Mouse (Mus musculus) midbrain, embryonic 13.5 days (tissue): ENCODE data around the gene Gm20908. TPM values are rescaled to one million over a fixed set of nuclear protein-coding genes. Genes with fewer than 3 reads are reported as not detected.
"Not testable (repeated sequence)": the region's sequence is repeated elsewhere in the genome, so short reads cannot be mapped to it uniquely, and the experiment has no call there.

Source experiments
- ATAC-seq: fragments of 200-750 bp; cut with Nextera tagmentation; 2 replicates; pipeline ENCODE4 v1.8.0; 2017; ENCODE audit warnings: mild to moderate bottlenecking, moderate TSS enrichment, moderate library complexity
- H3K27ac ChIP-seq: fragments of 300-500 bp; sonication (generic); 2 replicates; pipeline ENCODE4 v1.5.1; 2015; ENCODE audit warnings: inconsistent platforms, mild to moderate bottlenecking, moderate library complexity
- H3K27me3 ChIP-seq: fragments of 300-500 bp; sonication (generic); 2 replicates; pipeline ENCODE4 v1.6.1; 2015; ENCODE audit warnings: mild to moderate bottlenecking, inconsistent platforms
- H3K36me3 ChIP-seq: fragments of 300-500 bp; sonication (generic); 2 replicates; pipeline ENCODE4 v1.6.1; 2015; ENCODE audit warnings: mild to moderate bottlenecking, inconsistent platforms
- H3K4me1 ChIP-seq: fragments of 300-500 bp; sonication (generic); replicated peaks from 2 replicates; pipeline ENCODE4 v1.6.1; 2015; ENCODE audit warnings: inconsistent platforms
- H3K4me2 ChIP-seq: fragments of 300-500 bp; sonication (generic); replicated peaks from 2 replicates; pipeline ENCODE4 v1.6.1; 2015; ENCODE audit warnings: moderate library complexity, mild to moderate bottlenecking, inconsistent platforms
- H3K4me3 ChIP-seq: fragments of 300-500 bp; sonication (generic); replicated peaks from 2 replicates; pipeline ENCODE4 v1.5.1; 2015; ENCODE audit warnings: mild to moderate bottlenecking, inconsistent platforms
- H3K9ac ChIP-seq: fragments of 300-500 bp; sonication (generic); replicated peaks from 2 replicates; pipeline ENCODE4 v1.6.1; 2015; ENCODE audit warnings: mild to moderate bottlenecking, inconsistent platforms
- H3K9me3 ChIP-seq: fragments of 300-500 bp; sonication (generic); 2 replicates; pipeline ENCODE4 v1.6.1; 2016; ENCODE audit warnings: mild to moderate bottlenecking, inconsistent platforms
- WGBS: fragments of 180-500 bp; shearing (Covaris S2); methylation state at CpG from one replicate; pipeline ENCODE4 v1.1.7; 2015; 5-methylcytosine and 5-hydroxymethylcytosine counted together
- polyA plus RNA-seq: library from polyadenylated mRNA; unstranded; fragments of >200 nt; fragmentation: Nextera tagmentation; extraction: Ambion mirVana; gene quantifications from 2 replicates; pipeline ENCODE4 v1.2.1, GENCODE M21; 2015

Gm20908 gene
- not detected in 2 replicates for polyA plus RNA-seq

GRCm38 (mm10) chrY:64472966-64473365, at the start of gene Gm20908:
Gene Gm20908 (plus strand): TSS chrY:64473266.
- ATAC-seq: not testable (repeated sequence)

More at GRCm38 (mm10) chrY:64472966-64473365, at the start of gene Gm20908:
- H3K9me3 ChIP-seq, H3K4me3 ChIP-seq, H3K9ac ChIP-seq, H3K4me1 ChIP-seq, H3K36me3 ChIP-seq, H3K27ac ChIP-seq, H3K27me3 ChIP-seq, H3K4me2 ChIP-seq: not testable (repeated sequence)
- no CpG with 5 or more reads among the region's 6 CpGs for WGBS
